Comparison of ENCODE assay signal across 26 mouse cellular contexts in the genomic region with DNA sequence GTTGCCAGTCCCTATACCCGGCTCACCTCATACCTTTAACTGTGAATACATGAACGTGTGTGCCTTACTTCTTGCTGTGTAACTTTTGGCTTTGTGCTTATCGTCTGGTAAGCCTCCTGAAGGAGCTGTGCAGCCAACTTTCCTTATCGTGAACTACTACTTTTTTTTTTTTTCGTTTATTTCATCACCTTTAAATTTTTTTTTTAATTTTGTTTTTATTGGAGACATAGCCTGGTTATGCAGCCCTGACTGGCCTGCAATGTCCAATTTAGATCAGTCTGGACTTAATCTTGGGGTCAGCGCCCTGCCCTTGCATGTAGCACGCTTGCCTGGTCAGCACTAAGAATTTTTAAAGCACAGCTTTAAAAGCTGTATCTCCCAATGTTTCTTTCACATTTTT.
A peak's percentile ranks its signal among the peaks of the same experiment; 100 is the strongest.
DNase-seq lines count a peak whose midpoint lies in the region; ATAC-seq lines count a peak whose summit lies in the region.
"Had no signal": no experiment of that assay in that cellular context is flagged by ENCODE, and none has a peak within 500 bp of the region (broad histone marks: within the 10 kb centered on the region; RNA-seq: fewer than 3 reads in every experiment).

No protein-coding gene starts in this region.

- H3K9me3 ChIP-seq in heart, embryonic 14.5 days (ENCODE audit: control insufficient read depth, low read length), result no peaks in the 10 kb centered on the region
- no peaks in the 10 kb centered on the region for H3K9me3 ChIP-seq in embryonic facial prominence, embryonic 12.5 days
- H3K9me3 ChIP-seq: forebrain, embryonic 10.5 days; G1E; midbrain, embryonic 15.5 days; neural tube, embryonic 12.5 days had no signal

- 0 out of 2 replicates have a peak, but pooled peaks cover 4% of the 10 kb centered on the region for H3K36me3 ChIP-seq in heart, embryonic 14.5 days (ENCODE audit: control insufficient read depth, insufficient read depth, low read length)
- no peaks in the 10 kb centered on the region for H3K36me3 ChIP-seq in embryonic facial prominence, embryonic 12.5 days
- H3K36me3 ChIP-seq: forebrain, embryonic 10.5 days; G1E; midbrain, embryonic 15.5 days; neural tube, embryonic 12.5 days had no signal

- no peak overlapping the region for H3K4me2 ChIP-seq in heart, embryonic 14.5 days (ENCODE audit: low read length)
- H3K4me2 ChIP-seq in embryonic facial prominence, embryonic 12.5 days (replicated peaks), result no peak overlapping the region
- H3K4me2 ChIP-seq: hindbrain, embryonic 14.5 days; liver, embryonic 11.5 days; midbrain, embryonic 15.5 days; neural tube, embryonic 12.5 days had no signal

- intact Hi-C loops in heart, postnatal 36 days (cut with DNase I), result no loop called here
- intact Hi-C loops in gastrocnemius, postnatal 14 days (cut with DNase I; ENCODE audit: low total_unique reads), result no loop called here

- ATAC-seq in heart, embryonic 14.5 days (ENCODE audit: insufficient number of reproducible peaks, insufficient read depth, low FRiP score, low read depth), result no peak
- ATAC-seq in embryonic facial prominence, embryonic 12.5 days (ENCODE audit: insufficient number of reproducible peaks, insufficient read depth, low FRiP score, low TSS enrichment), result no peak
- ATAC-seq: activated CD4-positive, CD25-positive, alpha-beta regulatory T cell, adult 4 months; forebrain, postnatal 0 days; inflammation-experienced regulatory T-cells, adult 6 months; midbrain, embryonic 15.5 days had no signal

- peaks cover 15 to 30% of the 10 kb centered on the region in 2 experiments for H3K4me1 ChIP-seq in heart, embryonic 14.5 days (ENCODE audit: control insufficient read depth in 2 of 2, insufficient read depth in 2 of 2, low read length in 2 of 2)
- peaks cover 22% of the 10 kb centered on the region; the same call in 1 of the 2 replicates for H3K4me1 ChIP-seq in embryonic facial prominence, embryonic 12.5 days

- DNase-seq in heart, postnatal 36 days, result no peak
- DNase-seq in kidney, postnatal 25 days, result peak; percentile 28 to 59
- no peak for DNase-seq in kidney, postnatal 14 days
- peak; percentile 17 for DNase-seq in NIH3T3 (ENCODE audit: low read depth)
- no peak for DNase-seq in retina, embryonic 14.5 days (ENCODE audit: low spot score)
- no peak for DNase-seq in gastrocnemius, postnatal 14 days
- DNase-seq: B cell, adult 2 months; cerebellum, adult 2 months; cerebellum, postnatal 25 days; forebrain, postnatal 0 days; left cerebral cortex, postnatal 4 days; liver, postnatal 0 days; retina, postnatal 1 day; right cerebral cortex, postnatal 25 days had no signal

- H3K27ac ChIP-seq in heart, embryonic 14.5 days (replicated peaks in 1 of 2; ENCODE audit: control insufficient read depth in 1 of 2, insufficient read depth in 1 of 2, low read depth in 2 of 2, low read length in 2 of 2), result peak overlapping the region; percentile 41 to 42; a peak in 3 of 4 replicates
- H3K27ac ChIP-seq in embryonic facial prominence, embryonic 12.5 days, result 0 out of 2 replicates have a peak overlapping the region, but pooled peaks have one; percentile 52
- H3K27ac ChIP-seq: forebrain, embryonic 10.5 days; hindbrain, embryonic 14.5 days; macrophage; midbrain, embryonic 15.5 days; neural tube, embryonic 12.5 days had no signal

- WGBS in heart, embryonic 14.5 days, result 66% methylated on average over 7 of the region's 7 CpGs
- WGBS in embryonic facial prominence, embryonic 12.5 days, result 79% methylated on average over 7 of the region's 7 CpGs

- H3K27me3 ChIP-seq in heart, embryonic 14.5 days (ENCODE audit: control insufficient read depth, insufficient read depth, low read length), result no peaks in the 10 kb centered on the region
- H3K27me3 ChIP-seq in embryonic facial prominence, embryonic 12.5 days, result no peaks in the 10 kb centered on the region
- H3K27me3 ChIP-seq: CH12.LX; midbrain, embryonic 15.5 days; neural tube, embryonic 12.5 days had no signal

- H3K9ac ChIP-seq in heart, embryonic 14.5 days (ENCODE audit: low read length), result no peak overlapping the region
- no peak overlapping the region for H3K9ac ChIP-seq in embryonic facial prominence, embryonic 12.5 days
- H3K9ac ChIP-seq: forebrain, postnatal 0 days; hindbrain, embryonic 14.5 days; liver, postnatal 0 days; midbrain, embryonic 15.5 days; neural tube, embryonic 12.5 days had no signal

- H3K4me3 ChIP-seq in heart, embryonic 14.5 days (ENCODE audit: control insufficient read depth in 1 of 2, insufficient read depth in 1 of 2, low read depth in 1 of 2, low read length in 2 of 2), result no peak overlapping the region
- H3K4me3 ChIP-seq in embryonic facial prominence, embryonic 12.5 days, result no peak overlapping the region
- H3K4me3 ChIP-seq: forebrain, embryonic 10.5 days; midbrain, embryonic 15.5 days; neural tube, embryonic 12.5 days had no signal

Comparison
In these comparisons a context has a peak if more than half of its experiments do, and no peak if none do; other contexts are left out.
1. DNase-seq: peak in kidney, postnatal 25 days (2 of 2) and NIH3T3 (single experiment); none in heart, postnatal 36 days (0 of 2), kidney, postnatal 14 days (single experiment), retina, embryonic 14.5 days (single experiment) and gastrocnemius, postnatal 14 days (single experiment).